In the genomic region with DNA sequence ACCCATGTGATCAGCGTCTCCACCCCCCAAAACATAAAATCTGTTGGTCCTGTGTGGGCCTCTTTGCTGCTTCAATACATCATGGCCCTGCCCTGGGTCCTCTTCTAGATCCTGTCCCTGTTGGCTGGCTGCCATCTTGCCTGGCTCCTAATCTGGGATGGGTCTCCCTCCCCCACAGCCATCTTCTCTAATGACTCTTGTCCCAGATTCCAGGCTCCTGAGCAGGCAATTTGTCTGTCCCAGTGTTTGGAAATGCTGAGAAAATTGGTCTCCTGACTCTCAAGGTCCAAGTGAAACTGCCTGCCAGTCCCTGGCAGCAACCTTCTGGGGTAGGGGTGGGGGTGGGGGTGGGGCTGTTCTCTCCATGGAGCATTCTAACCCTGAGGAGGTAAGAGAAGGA, we compare ENCODE assay signal across 10 mouse cellular contexts. TPM values are rescaled to one million over a fixed set of nuclear protein-coding genes. Genes with fewer than 3 reads are reported as not detected.
DNase-seq lines count a peak whose midpoint lies in the region.
"Had no signal": no experiment of that assay in that cellular context is flagged by ENCODE, and none has a peak within 500 bp of the region (broad histone marks: within the 10 kb centered on the region; RNA-seq: fewer than 3 reads in every experiment).

No protein-coding gene starts in this region.

- peak; percentile 59 to 61 for DNase-seq in cerebellum, postnatal 10 days
- no peak for DNase-seq in cerebellum, adult 11-12 months
- peak; percentile 53 for DNase-seq in kidney, postnatal 14 days
- no peak for DNase-seq in kidney, adult 18-20 months
- peak; percentile 57 for DNase-seq in ovary, adult 18-20 months (ENCODE audit: low spot score)
- no peak for DNase-seq in ovary, postnatal 14 days (ENCODE audit: low spot score)
- DNase-seq in adrenal gland, postnatal 14 days: peak; percentile 70
- no peak for DNase-seq in thymus, postnatal 4 days
- DNase-seq: cerebellum, adult 9-11 months; midbrain, embryonic 14.5 days had no signal

RNA-seq across cellular contexts. Expression of a gene that starts 19.9 kb away (rescaled TPM):
- total RNA-seq in adrenal gland, postnatal 14 days (2021): 14.9 and 15.0 TPM in 2 replicates

RNA-seq across cellular contexts. Expression of a gene that starts 37.8 kb away (rescaled TPM):
- 3.0 and 4.0 TPM in 2 replicates for total RNA-seq in adrenal gland, postnatal 14 days (2021)

RNA-seq across cellular contexts. Expression of a gene that starts 40.3 kb away (rescaled TPM):
- 49.7 TPM in 2 replicates for total RNA-seq in adrenal gland, postnatal 14 days (2021)

Comparison
In these comparisons a context has a peak if more than half of its experiments do, and no peak if none do; other contexts are left out.
1. DNase-seq: peak in cerebellum, postnatal 10 days (2 of 2), kidney, postnatal 14 days (single experiment), ovary, adult 18-20 months (single experiment) and adrenal gland, postnatal 14 days (single experiment); none in cerebellum, adult 11-12 months (single experiment), kidney, adult 18-20 months (single experiment), ovary, postnatal 14 days (single experiment) and thymus, postnatal 4 days (single experiment).